Mouse (Mus musculus) erythroblast, embryonic 14.5 days (primary cell): Measurements from ENCODE around the gene Gal3st2b. TPM values are rescaled to one million over a fixed set of nuclear protein-coding genes. Genes with fewer than 3 reads are reported as not detected.
"Not testable (repeated sequence)": the region's sequence is repeated elsewhere in the genome, so short reads cannot be mapped to it uniquely, and the experiment has no call there.

ENCODE experiments used
- H3K27me3 ChIP-seq: 2 replicates; pipeline ENCODE4 v1.6.1; 2012; ENCODE audit warnings: inconsistent platforms; ENCODE audit not compliant: control insufficient read depth
- H3K36me3 ChIP-seq: 2 replicates; pipeline ENCODE4 v1.6.1; 2012; ENCODE audit warnings: mild to moderate bottlenecking, inconsistent platforms; ENCODE audit not compliant: control insufficient read depth
- H3K4me1 ChIP-seq: 2 replicates; pipeline ENCODE4 v1.6.1; 2012; ENCODE audit warnings: inconsistent platforms; ENCODE audit not compliant: control insufficient read depth
- H3K4me3 ChIP-seq: replicated peaks from 2 replicates; pipeline ENCODE3; 2012; ENCODE audit warnings: moderate library complexity, mild to moderate bottlenecking, inconsistent platforms
- H3K9me3 ChIP-seq: 2 replicates; pipeline ENCODE4 v1.6.1; 2012; ENCODE audit warnings: low read length, inconsistent platforms, mixed read lengths; ENCODE audit not compliant: control insufficient read depth
- polyA plus RNA-seq: library from polyadenylated mRNA; stranded (reverse); fragments of >175 nt; gene quantifications from 2 replicates; pipeline ENCODE4 v1.2.3, GENCODE M21; 2012

The Gal3st2b gene
- not detected in 2 replicates for polyA plus RNA-seq

DNA sequence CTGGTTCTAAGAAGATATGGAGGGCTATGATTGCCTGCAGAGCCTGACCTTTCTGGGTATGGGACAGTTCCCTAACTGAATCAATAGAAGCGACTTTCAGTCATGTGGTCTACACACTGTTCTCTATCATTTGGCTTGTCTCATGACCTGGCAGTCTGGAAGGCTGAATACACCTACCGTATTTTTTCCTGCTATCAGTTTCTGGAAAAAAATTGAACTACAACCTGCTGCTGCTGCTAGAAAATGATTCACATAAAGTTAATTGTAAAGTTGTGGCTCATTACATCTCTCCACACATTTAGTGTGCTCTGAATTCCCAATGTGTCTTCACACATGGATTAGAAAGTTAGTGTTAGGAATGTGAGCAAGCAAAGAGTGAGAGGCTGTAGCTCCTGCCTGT lies at the start of gene Gal3st2b:
Gal3st2b (plus strand) TSS at position 301 of the 400 bp plus-strand sequence.
- H3K4me1 ChIP-seq, H3K9me3 ChIP-seq, H3K4me3 ChIP-seq, H3K36me3 ChIP-seq, H3K27me3 ChIP-seq: not testable (repeated sequence)

DNA sequence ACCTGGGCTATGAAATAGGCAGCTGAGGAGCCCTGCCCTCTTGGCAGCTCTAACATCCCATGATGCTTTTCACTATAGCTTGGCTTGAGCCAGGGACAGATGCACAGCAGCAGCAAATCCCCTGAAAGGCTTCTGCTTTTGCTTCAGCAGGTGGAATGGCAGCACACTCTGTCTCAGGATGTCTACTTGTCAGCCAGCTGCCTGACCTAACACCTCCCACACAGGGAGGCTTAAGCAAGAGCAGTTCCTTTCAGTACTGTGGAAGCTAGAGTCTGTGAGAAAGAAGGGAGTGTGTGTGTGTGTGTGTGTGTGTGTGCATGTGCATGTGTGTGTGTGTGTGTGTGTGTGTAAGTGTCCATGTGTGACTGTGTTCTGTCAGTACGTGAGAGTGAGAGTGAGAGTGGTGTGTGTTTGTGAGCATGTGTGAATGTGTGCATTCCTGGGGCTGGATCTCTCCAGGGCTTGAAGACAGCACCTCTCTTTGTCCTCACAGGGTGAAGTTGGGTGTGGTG lies 46.5 kb upstream of the Gal3st2b start:
- not testable (repeated sequence) for H3K27me3 ChIP-seq, H3K9me3 ChIP-seq

DNA sequence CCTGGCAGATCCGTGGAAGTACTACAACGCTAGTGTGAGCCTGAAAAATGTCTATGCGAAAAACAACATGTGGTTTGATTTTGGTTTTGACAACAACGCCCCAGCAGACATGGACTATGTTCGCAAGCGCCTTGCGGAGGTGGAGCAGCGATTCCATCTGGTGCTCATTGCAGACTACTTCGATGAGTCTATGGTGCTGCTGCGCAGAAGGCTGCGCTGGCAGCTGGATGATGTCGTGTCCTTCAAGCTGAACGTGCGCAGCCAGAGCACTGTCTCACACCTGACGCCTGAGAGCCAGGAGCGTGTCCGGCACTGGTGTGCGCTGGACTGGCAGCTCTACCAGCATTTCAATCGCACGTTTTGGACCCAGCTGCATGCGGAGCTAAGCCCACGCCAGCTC lies 43.7 kb upstream of the Gal3st2b start:
- H3K4me1 ChIP-seq, H3K9me3 ChIP-seq, H3K36me3 ChIP-seq, H3K27me3 ChIP-seq, H3K4me3 ChIP-seq: not testable (repeated sequence)

More for the DNA sequence above, 46.5 kb upstream of the Gal3st2b start:
- not testable (repeated sequence) for H3K36me3 ChIP-seq, H3K4me3 ChIP-seq, H3K4me1 ChIP-seq

DNA sequence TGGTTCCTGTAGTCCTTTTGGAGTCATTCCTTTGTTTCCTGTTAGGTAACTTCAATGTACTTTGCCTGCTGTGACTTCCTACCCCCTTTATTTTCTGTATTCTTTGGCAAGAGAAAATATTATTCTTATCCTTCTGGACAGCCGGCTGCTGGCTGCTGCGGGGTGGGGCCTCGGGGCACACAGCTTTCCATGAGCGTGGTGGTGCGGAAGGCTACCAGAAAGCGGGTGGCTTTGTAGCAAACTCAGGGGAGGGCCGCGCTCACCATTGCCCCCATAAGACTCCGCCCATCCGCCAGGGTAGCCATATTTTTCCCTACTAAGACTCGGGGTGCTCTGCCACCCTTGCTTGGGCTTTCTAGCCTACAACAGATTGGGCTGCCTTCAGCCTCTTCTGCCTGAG lies 36.3 kb upstream of the Gal3st2b start:
- not testable (repeated sequence) for H3K36me3 ChIP-seq, H3K4me1 ChIP-seq, H3K27me3 ChIP-seq, H3K4me3 ChIP-seq, H3K9me3 ChIP-seq

DNA sequence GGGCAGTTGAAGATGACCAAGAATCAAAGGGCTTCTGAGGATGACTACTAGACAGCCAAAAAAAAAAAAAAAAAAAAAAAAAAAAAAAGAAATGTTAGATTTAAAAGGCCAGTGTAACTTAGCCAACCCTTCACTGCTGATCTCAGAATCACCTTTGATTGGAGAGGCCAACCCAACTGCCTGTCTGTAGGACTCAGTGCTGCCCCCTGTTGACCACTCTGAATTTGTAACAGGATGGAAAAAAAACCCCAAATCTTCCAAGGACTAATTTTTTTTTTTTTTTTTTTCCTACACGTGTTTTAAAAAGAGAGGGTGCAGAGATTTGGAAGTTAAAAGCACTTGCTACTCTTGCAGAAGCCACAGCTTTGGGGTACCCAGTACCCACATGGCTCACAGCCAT lies 27.2 kb upstream of the Gal3st2b start:
- H3K4me3 ChIP-seq, H3K4me1 ChIP-seq, H3K36me3 ChIP-seq, H3K27me3 ChIP-seq, H3K9me3 ChIP-seq: not testable (repeated sequence)

GRCm38 (mm10) chr1:93897395-93897794 lies 20.7 kb upstream of the Gal3st2b start:
- not testable (repeated sequence) for H3K9me3 ChIP-seq, H3K27me3 ChIP-seq, H3K36me3 ChIP-seq, H3K4me1 ChIP-seq, H3K4me3 ChIP-seq

GRCm38 (mm10) chr1:93901291-93901690 lies 16.8 kb upstream of the Gal3st2b start:
- not testable (repeated sequence) for H3K36me3 ChIP-seq, H3K9me3 ChIP-seq, H3K4me3 ChIP-seq, H3K4me1 ChIP-seq, H3K27me3 ChIP-seq

GRCm38 (mm10) chr1:93906690-93907089 lies 11.4 kb upstream of the Gal3st2b start:
- not testable (repeated sequence) for H3K4me1 ChIP-seq, H3K9me3 ChIP-seq, H3K27me3 ChIP-seq, H3K36me3 ChIP-seq, H3K4me3 ChIP-seq

- H3K4me1 ChIP-seq, H3K27me3 ChIP-seq, H3K36me3 ChIP-seq, H3K9me3 ChIP-seq, H3K4me3 ChIP-seq: not testable (repeated sequence)
Observed at GRCm38 (mm10) chr1:93908977-93909586, 9.0 kb upstream of the Gal3st2b start.

DNA sequence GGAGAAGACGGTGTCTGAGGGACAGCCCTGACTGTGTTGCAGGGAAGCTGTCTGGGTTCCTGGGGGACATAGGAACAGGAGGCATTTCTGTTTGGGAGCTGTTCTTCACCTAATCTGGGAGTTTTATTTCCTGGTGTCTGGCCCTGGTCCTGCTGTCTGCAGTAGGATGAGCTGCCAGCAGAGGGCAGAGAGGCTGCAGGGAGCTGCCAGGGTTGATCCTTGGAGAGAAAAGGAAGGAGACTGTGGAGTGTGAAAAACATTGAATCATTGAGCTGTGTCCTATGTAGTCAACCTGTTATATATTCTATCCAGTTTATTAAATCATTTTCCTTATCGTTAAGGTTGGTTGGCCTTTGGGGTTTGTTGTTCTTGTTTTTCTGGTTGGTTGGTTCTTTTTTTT lies 6.2 kb upstream of the Gal3st2b start:
- H3K4me3 ChIP-seq, H3K27me3 ChIP-seq, H3K36me3 ChIP-seq, H3K4me1 ChIP-seq, H3K9me3 ChIP-seq: not testable (repeated sequence)

GRCm38 (mm10) chr1:93917160-93917559 lies 951 bp upstream of the Gal3st2b start:
- not testable (repeated sequence) for H3K4me3 ChIP-seq, H3K4me1 ChIP-seq, H3K9me3 ChIP-seq, H3K27me3 ChIP-seq, H3K36me3 ChIP-seq

- not testable (repeated sequence) for H3K36me3 ChIP-seq, H3K9me3 ChIP-seq, H3K4me3 ChIP-seq, H3K27me3 ChIP-seq, H3K4me1 ChIP-seq
Observed at GRCm38 (mm10) chr1:93918775-93919174, 664 bp downstream of the Gal3st2b start.

DNA sequence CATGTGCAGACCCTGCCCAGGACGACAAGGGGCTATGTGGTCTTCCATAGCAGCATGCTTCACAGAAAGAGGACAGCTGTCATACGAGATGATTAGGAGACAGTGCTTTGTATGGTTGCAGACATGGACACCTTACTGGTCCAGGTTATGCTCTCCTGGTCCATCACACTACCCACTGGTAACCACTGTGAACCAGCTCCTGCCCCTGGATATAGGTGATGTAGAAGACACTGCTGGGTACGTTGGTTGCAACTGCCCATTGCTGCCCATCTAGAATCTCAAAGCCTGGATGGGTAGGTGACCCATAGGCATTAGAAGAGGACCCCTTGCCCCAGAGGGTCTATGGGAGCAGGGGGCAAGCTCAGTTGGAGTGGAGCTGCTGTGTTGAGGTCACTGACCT lies 1.2 kb downstream of the Gal3st2b start:
- not testable (repeated sequence) for H3K27me3 ChIP-seq, H3K9me3 ChIP-seq, H3K36me3 ChIP-seq, H3K4me1 ChIP-seq, H3K4me3 ChIP-seq

DNA sequence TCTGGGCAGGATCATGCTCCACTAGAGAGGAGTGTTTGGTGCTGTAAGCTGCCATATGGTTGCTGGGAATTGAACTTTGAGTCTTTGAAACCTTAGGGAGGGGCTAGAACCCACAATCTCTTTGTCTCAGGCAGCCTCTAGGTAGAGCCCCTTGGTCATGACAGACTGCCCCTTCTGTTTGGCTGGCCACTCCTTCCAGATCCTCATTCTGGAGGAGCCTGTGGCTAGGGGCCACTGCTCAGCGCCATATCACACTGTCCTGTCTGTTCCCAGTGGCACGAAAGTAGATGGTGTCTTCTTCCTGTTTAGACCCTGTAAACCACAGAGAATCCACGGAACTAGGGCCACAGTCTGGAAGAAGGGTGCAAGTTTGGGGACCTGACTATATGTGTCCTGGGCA lies 4.5 kb downstream of the Gal3st2b start:
- not testable (repeated sequence) for H3K9me3 ChIP-seq, H3K4me3 ChIP-seq, H3K36me3 ChIP-seq, H3K4me1 ChIP-seq, H3K27me3 ChIP-seq

- not testable (repeated sequence) for H3K9me3 ChIP-seq, H3K4me1 ChIP-seq, H3K4me3 ChIP-seq, H3K36me3 ChIP-seq, H3K27me3 ChIP-seq
Observed at GRCm38 (mm10) chr1:93923098-93923497, 5.0 kb downstream of the Gal3st2b start.
